Mouse (Mus musculus) kidney, postnatal 25 days (tissue): ENCODE results near the gene Slc22a8.
A peak's percentile ranks its signal among the peaks of the same experiment; 100 is the strongest.

ENCODE experiments used
- DNase-seq, 2 experiments: peaks; one replicate each; pipeline ENCODE4 v3.0.0; 2021; ENCODE audit warnings: mixed read lengths in 2 of 2

Gene Slc22a8

GRCm38 (mm10) chr19:8590954-8591353, at the start of gene Slc22a8:
Slc22a8 (plus strand) TSS chr19:8591254.
- DNase-seq = no peak

- DNase-seq = no peak
Observed at GRCm38 (mm10) chr19:8558897-8559296, 32.2 kb upstream of the Slc22a8 start.

GRCm38 (mm10) chr19:8564021-8564420, 27.0 kb upstream of the Slc22a8 start:
- DNase-seq = no peak

GRCm38 (mm10) chr19:8564469-8564868, 26.6 kb upstream of the Slc22a8 start:
- no peak for DNase-seq

- DNase-seq = no peak
Observed at GRCm38 (mm10) chr19:8565262-8565661, 25.8 kb upstream of the Slc22a8 start.

GRCm38 (mm10) chr19:8565985-8566384, 25.1 kb upstream of the Slc22a8 start:
- DNase-seq = no peak

- DNase-seq = peak; percentile 70 to 73
Observed at GRCm38 (mm10) chr19:8567104-8567880, 23.8 kb upstream of the Slc22a8 start.

- DNase-seq = peak in 1 of 2 experiments; percentile 42
Observed at GRCm38 (mm10) chr19:8569453-8569863, 21.6 kb upstream of the Slc22a8 start.

- peak; percentile 58 to 85 for DNase-seq
Observed at GRCm38 (mm10) chr19:8570341-8571040, 20.6 kb upstream of the Slc22a8 start.

- DNase-seq = peak; percentile 62 to 75
Observed at GRCm38 (mm10) chr19:8571746-8572145, 19.3 kb upstream of the Slc22a8 start.

GRCm38 (mm10) chr19:8572485-8572884, 18.6 kb upstream of the Slc22a8 start:
- no peak for DNase-seq

GRCm38 (mm10) chr19:8577432-8577831, 13.6 kb upstream of the Slc22a8 start:
- no peak for DNase-seq

- DNase-seq = peak; percentile 68 to 71
Observed at GRCm38 (mm10) chr19:8578293-8578969, 12.6 kb upstream of the Slc22a8 start.

- DNase-seq = no peak
Observed at GRCm38 (mm10) chr19:8578970-8579342, 12.1 kb upstream of the Slc22a8 start.

GRCm38 (mm10) chr19:8585298-8585697, 5.8 kb upstream of the Slc22a8 start:
- no peak for DNase-seq

- DNase-seq = no peak
Observed at GRCm38 (mm10) chr19:8585899-8586298, 5.2 kb upstream of the Slc22a8 start.

- no peak for DNase-seq
Observed at GRCm38 (mm10) chr19:8586350-8586749, 4.7 kb upstream of the Slc22a8 start.

GRCm38 (mm10) chr19:8587315-8587714, 3.7 kb upstream of the Slc22a8 start:
- no peak for DNase-seq

- DNase-seq = no peak
Observed at GRCm38 (mm10) chr19:8592155-8592554, 1.1 kb downstream of the Slc22a8 start.

GRCm38 (mm10) chr19:8592873-8593408, 1.9 kb downstream of the Slc22a8 start:
- peak; percentile 47 to 86 for DNase-seq

- peak; percentile 38 to 76 for DNase-seq
Observed at GRCm38 (mm10) chr19:8593833-8594232, 2.8 kb downstream of the Slc22a8 start.

- peak in 1 of 2 experiments; percentile 63 for DNase-seq
Observed at GRCm38 (mm10) chr19:8594518-8594917, 3.5 kb downstream of the Slc22a8 start.

- no peak for DNase-seq
Observed at GRCm38 (mm10) chr19:8597269-8597668, 6.2 kb downstream of the Slc22a8 start.
